In genomic region chr14:105922874-105923273, GRCm38 (mm10) we compare ENCODE assay signal across 8 mouse cellular contexts. TPM values are rescaled to one million over a fixed set of nuclear protein-coding genes. Genes with fewer than 3 reads are reported as not detected.
DNase-seq lines count a peak whose midpoint lies in the region; ATAC-seq and TF ChIP-seq lines count a peak whose summit lies in the region.

No protein-coding gene starts in this region.

- H3K9me3 ChIP-seq in ES-E14 (ENCODE audit: control insufficient read depth, insufficient read depth, low read depth, low read length): no peaks in the 10 kb centered on the region
- no peaks in the 10 kb centered on the region for H3K9me3 ChIP-seq in heart, embryonic 10.5 days

- peaks cover 5 to 8% of the 10 kb centered on the region in 2 experiments; a peak in 3 of 4 replicates for H3K4me1 ChIP-seq in ES-E14 (ENCODE audit: control insufficient read depth in 2 of 2, insufficient read depth in 2 of 2, low read length in 2 of 2, poor library complexity in 1 of 2)
- H3K4me1 ChIP-seq in heart, embryonic 10.5 days: peaks cover 28% of the 10 kb centered on the region

- H3K9ac ChIP-seq in ES-E14 (ENCODE audit: insufficient read depth, low read depth, low read length, poor library complexity, severe bottlenecking): no peak overlapping the region

- no peak overlapping the region for H3K4me3 ChIP-seq in ES-E14 (ENCODE audit: insufficient read depth in 1 of 2, low read depth in 1 of 2, low read length in 2 of 2, poor library complexity in 1 of 2, severe bottlenecking in 1 of 2)
- H3K4me3 ChIP-seq in heart, embryonic 10.5 days: peak overlapping the region; percentile 36

- DNase-seq in frontal cortex, postnatal 14 days (ENCODE audit: low spot score in 2 of 2): no peak
- DNase-seq in ES-E14 (ENCODE audit: low read depth, low spot score): no peak
- peak; percentile 77 for DNase-seq in heart, embryonic 10.5 days (ENCODE audit: low spot score)
- peak; percentile 27 to 44 for DNase-seq in lung, postnatal 4 days
- DNase-seq in thymus, adult 18-20 months: no peak
- no peak for DNase-seq in left cerebral cortex, postnatal 36 days (ENCODE audit: low spot score in 2 of 2)
- no peak for DNase-seq in ovary, postnatal 36 days (ENCODE audit: low spot score)

- H3K27ac ChIP-seq in ES-E14 (ENCODE audit: insufficient read depth, low read depth, low read length, poor library complexity, severe bottlenecking): peak overlapping the region; percentile 71
- peak overlapping the region; percentile 67; the same call in 1 of the 2 replicates for H3K27ac ChIP-seq in heart, embryonic 10.5 days

- in situ Hi-C loops in ES-E14 (cut with MboI; ENCODE audit: low sequenced_read_pairs in 2 of 2, unreplicated experiment in 2 of 2): no loop called here

- intact Hi-C loops in left cerebral cortex, postnatal 36 days (cut with DNase I): loop anchor here (5.0 kb wide), 2 partner anchors 446 to 526 kb away; no protein-coding TSS in a partner anchor

- 5% methylated on average over 8 of the region's 8 CpGs for WGBS in heart, embryonic 10.5 days

- H3K36me3 ChIP-seq in ES-E14 (ENCODE audit: control insufficient read depth, insufficient read depth, low read length, poor library complexity, severe bottlenecking): no peaks in the 10 kb centered on the region
- H3K36me3 ChIP-seq in heart, embryonic 10.5 days: no peaks in the 10 kb centered on the region

- peak; percentile 52 for ATAC-seq in frontal cortex, adult (ENCODE audit: low TSS enrichment)

- no peaks in the 10 kb centered on the region for H3K27me3 ChIP-seq in heart, embryonic 10.5 days (ENCODE audit: insufficient read depth, poor library complexity, severe bottlenecking)

TF ChIP-seq in ES-E14, 5 proteins besides CTCF, POLR2A, EP300 and RAD21:
- TF ChIP-seq CHD2 (IDR thresholded peaks at IDR 0.05; ENCODE audit: low read depth, low read length): no peak
- no peak for TF ChIP-seq HCFC1 (IDR thresholded peaks at IDR 0.05; ENCODE audit: borderline replicate concordance, insufficient read depth, low read length)
- TF ChIP-seq ZNF384 (IDR thresholded peaks at IDR 0.05; ENCODE audit: low read depth, low read length): no peak
- TF ChIP-seq ZC3H11A (IDR thresholded peaks at IDR 0.05; ENCODE audit: borderline replicate concordance, low read depth, low read length): no peak
- TF ChIP-seq MAFK (IDR thresholded peaks at IDR 0.05; ENCODE audit: insufficient read depth, low read depth, low read length): no peak

RNA-seq across cellular contexts. Expression of gene Spry2, which starts 26.3 kb away (rescaled TPM):
- total RNA-seq in ES-E14 (2012; rRNA removed): 49.5 and 69.0 TPM in 2 replicates
- polyA plus RNA-seq in heart, embryonic 10.5 days (2016; fragmentation: Nextera tagmentation; extraction: Ambion mirVana): 23.9 and 48.3 TPM in 2 replicates
- 10 to 100 TPM; 92.0 to 97.1 TPM for total RNA-seq in left cerebral cortex, postnatal 36 days (2021)

Comparison
In these comparisons a context has a peak if more than half of its experiments do, and no peak if none do; other contexts are left out.
1. DNase-seq: peak in heart, embryonic 10.5 days (single experiment) and lung, postnatal 4 days (2 of 2); none in frontal cortex, postnatal 14 days (0 of 2), ES-E14 (single experiment), thymus, adult 18-20 months (0 of 2), left cerebral cortex, postnatal 36 days (0 of 2) and ovary, postnatal 36 days (single experiment).